Mouse (Mus musculus) E14TG2a.4 (cell line): ENCODE data around the gene Ssc4d.

Source experiments
- H3K27me3 ChIP-seq: 2 replicates; pipeline ENCODE4 v1.6.1; 2014; ENCODE audit warnings: low read length, control low read depth; ENCODE audit not compliant: insufficient read depth
- H3K36me3 ChIP-seq: 2 replicates; pipeline ENCODE4 v1.6.1; 2014; ENCODE audit warnings: low read length, control low read depth; ENCODE audit not compliant: insufficient read depth
- H3K4me1 ChIP-seq: replicated peaks from 2 replicates; pipeline ENCODE4 v1.6.1; 2014; ENCODE audit warnings: low read depth, low read length, control low read depth
- H3K4me3 ChIP-seq: replicated peaks from 2 replicates; pipeline ENCODE4 v1.5.1; 2014; ENCODE audit warnings: mild to moderate bottlenecking, low read length
- H3K9me3 ChIP-seq: 2 replicates; pipeline ENCODE4 v1.6.1; 2014; ENCODE audit warnings: low read length, control low read depth
- CTCF ChIP-seq: conservative IDR thresholded peaks from 2 replicates; pipeline ENCODE4 v1.5.1; 2014; ENCODE audit warnings: low read length
- NANOG ChIP-seq: IDR thresholded peaks from 2 replicates; pipeline ENCODE4 v1.6.1; 2014; ENCODE audit warnings: borderline replicate concordance, low read length, mixed read lengths
- POU5F1 ChIP-seq: IDR thresholded peaks from 2 replicates; pipeline ENCODE4 v1.6.1; 2014; ENCODE audit warnings: low read length, borderline replicate concordance

Ssc4d gene

GRCm38 (mm10) chr5:135931526-135931925 is 42.8 kb downstream of the Ssc4d start:
- TF ChIP-seq POU5F1: no peak
- TF ChIP-seq NANOG: no peak
- no peak for TF ChIP-seq CTCF
- H3K27me3 ChIP-seq: no peaks in the 10 kb centered on the region
- H3K4me3 ChIP-seq: peak overlapping the region; percentile 99
- peaks cover 65% of the 10 kb centered on the region for H3K36me3 ChIP-seq
- H3K4me1 ChIP-seq: peaks cover 79% of the 10 kb centered on the region
- H3K9me3 ChIP-seq: no peaks in the 10 kb centered on the region

- Histone ChIP-seq H3K36me3 (peaks cover 82% of the 10 kb centered on the region), H3K9me3 (no peaks in the 10 kb centered on the region), H3K4me3 (peak overlapping the region; percentile 35), H3K4me1 (peaks cover 80% of the 10 kb centered on the region), H3K27me3 (no peaks in the 10 kb centered on the region)
- TF ChIP-seq CTCF (no peak), NANOG (peak; percentile 69)
Observed at GRCm38 (mm10) chr5:135929685-135930424, 44.5 kb downstream of the Ssc4d start.

GRCm38 (mm10) chr5:135923901-135924300 is 50.4 kb downstream of the Ssc4d start:
- 0 out of 2 replicates have a peak overlapping the region, but pooled peaks have one; percentile 10 for H3K4me3 ChIP-seq
- H3K36me3 ChIP-seq: peaks cover 98% of the 10 kb centered on the region
- peaks cover 96% of the 10 kb centered on the region for H3K4me1 ChIP-seq
- TF ChIP-seq NANOG (no peak), CTCF (no peak), POU5F1 (no peak)
- no peaks in the 10 kb centered on the region for H3K9me3 ChIP-seq
- no peaks in the 10 kb centered on the region for H3K27me3 ChIP-seq

GRCm38 (mm10) chr5:135919902-135920301 is 54.4 kb downstream of the Ssc4d start:
- Histone ChIP-seq H3K9me3 (no peaks in the 10 kb centered on the region), H3K36me3 (peaks cover 98% of the 10 kb centered on the region), H3K4me1 (peaks cover 97% of the 10 kb centered on the region), H3K27me3 (no peaks in the 10 kb centered on the region), H3K4me3 (no peak overlapping the region)
- no peak for TF ChIP-seq POU5F1
- no peak for TF ChIP-seq NANOG
- no peak for TF ChIP-seq CTCF

- no peak for TF ChIP-seq NANOG
- TF ChIP-seq CTCF: peak; percentile 49
- Histone ChIP-seq H3K36me3 (peaks cover 98% of the 10 kb centered on the region), H3K9me3 (no peaks in the 10 kb centered on the region), H3K4me3 (no peak overlapping the region; the same call in 1 of the 2 replicates), H3K27me3 (no peaks in the 10 kb centered on the region), H3K4me1 (peaks cover 98% of the 10 kb centered on the region)
Observed at GRCm38 (mm10) chr5:135918593-135918992, 55.7 kb downstream of the Ssc4d start.

- TF ChIP-seq CTCF (no peak), POU5F1 (no peak), NANOG (no peak)
- Histone ChIP-seq H3K4me1 (peaks cover 99% of the 10 kb centered on the region), H3K4me3 (no peak overlapping the region; the same call in 1 of the 2 replicates)
Observed at GRCm38 (mm10) chr5:135918059-135918437, 56.3 kb downstream of the Ssc4d start.

GRCm38 (mm10) chr5:135917327-135918058 is 56.8 kb downstream of the Ssc4d start:
- H3K9me3 ChIP-seq: no peaks in the 10 kb centered on the region
- H3K27me3 ChIP-seq: no peaks in the 10 kb centered on the region
- peaks cover 99% of the 10 kb centered on the region for H3K4me1 ChIP-seq
- peaks cover 99% of the 10 kb centered on the region for H3K36me3 ChIP-seq
- TF ChIP-seq NANOG (no peak), CTCF (peak; percentile 86)
- peak overlapping the region; percentile 37; the same call in 1 of the 2 replicates for H3K4me3 ChIP-seq

More at GRCm38 (mm10) chr5:135918059-135918437, 56.3 kb downstream of the Ssc4d start:
- Histone ChIP-seq H3K36me3 (peaks cover 99% of the 10 kb centered on the region), H3K9me3 (no peaks in the 10 kb centered on the region), H3K27me3 (no peaks in the 10 kb centered on the region)

- no peaks in the 10 kb centered on the region for H3K27me3 ChIP-seq
- H3K9me3 ChIP-seq: no peaks in the 10 kb centered on the region
- H3K36me3 ChIP-seq: peaks cover 99% of the 10 kb centered on the region
- peak overlapping the region; percentile 23; the same call in 1 of the 2 replicates for H3K4me3 ChIP-seq
- TF ChIP-seq CTCF: no peak
- TF ChIP-seq POU5F1: no peak
- TF ChIP-seq NANOG: no peak
- H3K4me1 ChIP-seq: peaks cover 99% of the 10 kb centered on the region
Observed at GRCm38 (mm10) chr5:135916601-135917000, 57.7 kb downstream of the Ssc4d start.
